Mouse (Mus musculus) G1E (cell line): ENCODE results near the gene Tmem106c. TPM values are rescaled to one million over a fixed set of nuclear protein-coding genes. Genes with fewer than 3 reads are reported as not detected.

Experiments used
- ATAC-seq: 2 replicates; pipeline ENCODE4 v1.8.0; 2016; ENCODE audit warnings: mild to moderate bottlenecking; ENCODE audit not compliant: insufficient number of reproducible peaks, poor library complexity, low FRiP score, severe bottlenecking; ENCODE audit errors: extremely low read depth
- DNase-seq: peaks from one replicate; pipeline ENCODE4 v3.0.0; 2012; ENCODE audit warnings: low spot score
- H3K27me3 ChIP-seq: 2 replicates; pipeline ENCODE4 v1.6.1; 2012; ENCODE audit warnings: mild to moderate bottlenecking, low read length, inconsistent platforms; ENCODE audit not compliant: insufficient read depth
- H3K36me3 ChIP-seq: replicated peaks from 2 replicates; pipeline ENCODE3; 2012; ENCODE audit warnings: mild to moderate bottlenecking, inconsistent platforms
- H3K4me1 ChIP-seq: 2 replicates; pipeline ENCODE4 v1.6.1; 2012; ENCODE audit warnings: low read depth, low read length, inconsistent platforms, mixed read lengths; ENCODE audit not compliant: insufficient read depth
- H3K4me3 ChIP-seq: 2 replicates; pipeline ENCODE4 v1.5.1; 2012; ENCODE audit warnings: low read depth, mild to moderate bottlenecking, inconsistent platforms, low read length, moderate library complexity, mixed read lengths
- H3K9me3 ChIP-seq: replicated peaks from 2 replicates; pipeline ENCODE4 v1.6.1; 2012; ENCODE audit warnings: inconsistent platforms
- CTCF ChIP-seq: IDR thresholded peaks from 2 replicates; pipeline ENCODE4 v1.5.1; 2012; ENCODE audit warnings: low read depth, low read length, inconsistent platforms, mixed read lengths
- GATA1 ChIP-seq: IDR thresholded peaks from 2 replicates; pipeline ENCODE4 v1.6.1; 2012; ENCODE audit warnings: borderline replicate concordance, low read length, inconsistent platforms, mixed read lengths
- GATA2 ChIP-seq: IDR thresholded peaks from 2 replicates; pipeline ENCODE4 v1.6.1; 2012; ENCODE audit warnings: low read depth, low read length, inconsistent platforms, borderline replicate concordance
- POLR2AphosphoS5 ChIP-seq: IDR thresholded peaks from 2 replicates; pipeline ENCODE4 v1.6.1; 2012; ENCODE audit warnings: low read depth, low read length, inconsistent platforms; ENCODE audit not compliant: insufficient replicate concordance
- TAL1 ChIP-seq: conservative IDR thresholded peaks from 2 replicates; pipeline ENCODE4 v1.6.1; 2012; ENCODE audit warnings: low read depth, low read length, inconsistent platforms, mixed read lengths
- polyA plus RNA-seq: library from polyadenylated mRNA; stranded (reverse); fragments of >175 nt; gene quantifications from 2 replicates; pipeline ENCODE4 v1.2.3, GENCODE M21; 2012
- total RNA-seq, 2 experiments: library from RNA; stranded (forward) in 1 of 2; stranded (reverse) in 1 of 2; fragments of 200-1000 nt in 1 of 2; fragments of >200 nt in 1 of 2; fragmentation: Nextera tagmentation in 1 of 2; gene quantifications; 2 replicates each; pipeline ENCODE4 v1.2.3; 2014 to 2017

Tmem106c gene
- total and polyA plus RNA-seq, 3 experiments, result 18.6 to 54.3 (median 19.2) TPM

- no peak overlapping the region for H3K4me3 ChIP-seq
These were observed 38.4 kb downstream of the Tmem106c start for GRCm38 (mm10) chr15:98002113-98002990.

DNA sequence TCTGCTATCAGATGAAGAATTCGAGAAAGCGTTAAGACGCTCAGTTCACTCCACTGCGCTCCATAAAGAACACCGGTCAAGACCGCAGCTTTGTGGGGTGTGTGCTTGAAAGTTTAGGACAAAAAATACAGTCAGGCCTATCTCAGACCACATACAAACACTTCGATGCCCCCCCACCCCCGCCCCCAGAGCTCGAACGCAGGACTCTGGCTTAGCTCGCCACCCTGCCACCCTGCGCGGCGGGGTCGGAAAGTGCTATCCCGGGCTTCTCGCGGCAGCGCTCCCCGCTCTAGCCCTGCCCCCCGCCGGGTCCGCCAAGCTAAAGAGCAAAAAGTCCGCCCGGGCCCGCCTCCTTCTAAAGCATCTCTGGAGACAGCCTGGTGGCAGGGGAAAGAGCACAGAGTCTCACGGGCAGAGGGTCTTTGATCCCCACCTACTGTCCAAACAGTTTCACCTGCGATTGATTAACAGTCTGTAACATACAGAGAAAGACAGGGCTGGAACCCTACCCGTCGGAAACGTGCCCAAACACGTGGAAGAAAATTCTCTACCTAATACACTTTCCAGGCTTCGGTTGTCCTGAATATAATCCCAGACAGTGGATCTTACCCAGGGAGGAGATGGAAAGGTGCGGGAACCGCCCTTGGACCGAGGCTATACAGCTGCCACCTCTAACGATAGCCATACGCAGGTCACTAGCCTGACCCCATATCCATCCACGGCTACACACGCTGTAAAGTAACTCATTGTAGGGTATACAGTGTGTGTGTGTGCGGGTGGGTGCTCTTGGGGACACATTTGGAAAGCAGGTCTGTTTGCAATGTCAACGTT, 39.2 kb downstream of the Tmem106c start:
- H3K4me1 ChIP-seq, result no peaks in the 10 kb centered on the region
- no peaks in the 10 kb centered on the region for H3K9me3 ChIP-seq
- DNase-seq (no peak), ATAC-seq (no peak)
- no peaks in the 10 kb centered on the region for H3K36me3 ChIP-seq
- H3K4me3 ChIP-seq, result no peak overlapping the region
- peaks cover 61% of the 10 kb centered on the region for H3K27me3 ChIP-seq
- TF ChIP-seq GATA2 (no peak), TAL1 (no peak), GATA1 (no peak), POLR2AphosphoS5 (no peak), CTCF (no peak)

More at GRCm38 (mm10) chr15:98002113-98002990, 38.4 kb downstream of the Tmem106c start:
- DNase-seq (no peak), ATAC-seq (no peak)
- Histone ChIP-seq H3K9me3 (no peaks in the 10 kb centered on the region), H3K36me3 (no peaks in the 10 kb centered on the region), H3K4me1 (no peaks in the 10 kb centered on the region), H3K27me3 (peaks cover 62% of the 10 kb centered on the region)
- TF ChIP-seq CTCF, result no peak
- TF ChIP-seq GATA1, result no peak

GRCm38 (mm10) chr15:98003822-98004739, 40.1 kb downstream of the Tmem106c start, which contains the start of gene Col2a1:
Col2a1 (minus strand) TSS chr15:98004695.
- Histone ChIP-seq H3K4me1 (no peaks in the 10 kb centered on the region), H3K36me3 (no peaks in the 10 kb centered on the region), H3K27me3 (peaks cover 63% of the 10 kb centered on the region), H3K4me3 (no peak within 1 kb of the TSS), H3K9me3 (no peaks in the 10 kb centered on the region)
- DNase-seq (no peak), ATAC-seq (no peak)
- no peak for TF ChIP-seq TAL1
- TF ChIP-seq CTCF, result no peak

- TF ChIP-seq GATA1 (no peak), GATA2 (no peak), CTCF (no peak), POLR2AphosphoS5 (no peak)
- Histone ChIP-seq H3K4me3 (no peak overlapping the region), H3K4me1 (no peaks in the 10 kb centered on the region), H3K36me3 (no peaks in the 10 kb centered on the region), H3K27me3 (peaks cover 59% of the 10 kb centered on the region), H3K9me3 (no peaks in the 10 kb centered on the region)
- DNase-seq, result no peak
- ATAC-seq, result no peak
These were observed 40.8 kb downstream of the Tmem106c start for GRCm38 (mm10) chr15:98004740-98005159.

GRCm38 (mm10) chr15:98005181-98005580, 41.2 kb downstream of the Tmem106c start:
- Histone ChIP-seq H3K9me3 (no peaks in the 10 kb centered on the region), H3K4me1 (no peaks in the 10 kb centered on the region), H3K27me3 (peaks cover 60% of the 10 kb centered on the region), H3K36me3 (no peaks in the 10 kb centered on the region), H3K4me3 (no peak overlapping the region)
- ATAC-seq (no peak), DNase-seq (no peak)
- TF ChIP-seq POLR2AphosphoS5 (no peak), GATA1 (no peak), CTCF (no peak), GATA2 (no peak), TAL1 (no peak)

- no peaks in the 10 kb centered on the region for H3K36me3 ChIP-seq
- H3K9me3 ChIP-seq, result no peaks in the 10 kb centered on the region
- H3K4me1 ChIP-seq, result no peaks in the 10 kb centered on the region; the same call in 1 of the 2 replicates
- DNase-seq (no peak), ATAC-seq (no peak)
- TF ChIP-seq CTCF (no peak), TAL1 (no peak), GATA1 (no peak), GATA2 (no peak), POLR2AphosphoS5 (no peak)
- no peak overlapping the region for H3K4me3 ChIP-seq
- peaks cover 32% of the 10 kb centered on the region for H3K27me3 ChIP-seq
These were observed 48.8 kb downstream of the Tmem106c start for GRCm38 (mm10) chr15:98012810-98013209.
